Mouse (Mus musculus): ENCODE results near the gene Adamts14.

GRCm38 (mm10) chr10:61256665-61257064, 16.6 kb downstream of the Adamts14 start:
- TF ChIP-seq GATA1 (IDR thresholded peaks at IDR 0.05; ENCODE audit: low read length), result no peak
- no peak for TF ChIP-seq TAL1 (IDR thresholded peaks at IDR 0.05; ENCODE audit: low read length)
